Mouse (Mus musculus): ENCODE data around the gene Baat. TPM values are rescaled to one million over a fixed set of nuclear protein-coding genes. Genes with fewer than 3 reads are reported as not detected.
"Not testable (repeated sequence)": the region's sequence is repeated elsewhere in the genome, so short reads cannot be mapped to it uniquely, and the experiment has no call there.

Gene Baat
- under 1 TPM; 0.18 to 0.27 TPM for total RNA-seq (2021)
- long read RNA-seq = 0 reads

- DNase-seq (ENCODE audit: low spot score in 2 of 2) = no peak
Measured at GRCm38 (mm10) chr4:49506386-49506785, at the start of gene Baat. TSS of gene Baat (minus strand) at chr4:49506557.

- DNase-seq (ENCODE audit: low spot score in 2 of 2) = no peak
Measured at GRCm38 (mm10) chr4:49553380-49553779, 47.0 kb upstream of the Baat start.

GRCm38 (mm10) chr4:49549383-49549782, 43.0 kb upstream of the Baat start, which contains the start of gene Aldob:
TSS of gene Aldob (minus strand) at chr4:49549546.
- no peak for DNase-seq (ENCODE audit: low spot score in 2 of 2)

- DNase-seq (ENCODE audit: low spot score in 2 of 2) = no peak
Measured at GRCm38 (mm10) chr4:49547544-49548219, 41.3 kb upstream of the Baat start.

- DNase-seq (ENCODE audit: low spot score in 2 of 2) = no peak
Measured at GRCm38 (mm10) chr4:49546873-49547543, 40.7 kb upstream of the Baat start.

- no peak for DNase-seq (ENCODE audit: low spot score in 2 of 2)
Measured at GRCm38 (mm10) chr4:49546026-49546425, 39.7 kb upstream of the Baat start.

GRCm38 (mm10) chr4:49540966-49541365, 34.6 kb upstream of the Baat start:
- no peak for DNase-seq (ENCODE audit: low spot score in 2 of 2)

GRCm38 (mm10) chr4:49539665-49540064, 33.3 kb upstream of the Baat start:
- no peak for DNase-seq (ENCODE audit: low spot score in 2 of 2)

- no peak for DNase-seq (ENCODE audit: low spot score in 2 of 2)
Measured at GRCm38 (mm10) chr4:49536671-49537070, 30.3 kb upstream of the Baat start.

GRCm38 (mm10) chr4:49535675-49536294, 29.4 kb upstream of the Baat start:
- DNase-seq (ENCODE audit: low spot score in 2 of 2) = no peak

GRCm38 (mm10) chr4:49535036-49535435, 28.7 kb upstream of the Baat start:
- no peak for DNase-seq (ENCODE audit: low spot score in 2 of 2)

GRCm38 (mm10) chr4:49522576-49522975, 16.2 kb upstream of the Baat start:
- DNase-seq (ENCODE audit: low spot score in 2 of 2) = peak; percentile 59 to 64

- no peak for DNase-seq (ENCODE audit: low spot score in 2 of 2)
Measured at GRCm38 (mm10) chr4:49521346-49521745, 15.0 kb upstream of the Baat start.

- peak; percentile 92 to 93 for DNase-seq (ENCODE audit: low spot score in 2 of 2)
Measured at GRCm38 (mm10) chr4:49520572-49521340, 14.4 kb upstream of the Baat start, which contains the start of the genes Mrpl50 and Zfp189. TSS of gene Mrpl50 (minus strand) at chr4:49521093. TSS of gene Zfp189 (plus strand) at chr4:49521176.

GRCm38 (mm10) chr4:49519476-49519875, 13.1 kb upstream of the Baat start:
- DNase-seq (ENCODE audit: low spot score in 2 of 2) = no peak

- no peak for DNase-seq (ENCODE audit: low spot score in 2 of 2)
Measured at GRCm38 (mm10) chr4:49514441-49514840, 8.1 kb upstream of the Baat start.

GRCm38 (mm10) chr4:49512636-49513035, 6.3 kb upstream of the Baat start:
- no peak for DNase-seq (ENCODE audit: low spot score in 2 of 2)

- not testable (repeated sequence) for DNase-seq (ENCODE audit: low spot score in 2 of 2)
Measured at GRCm38 (mm10) chr4:49510236-49510835, 4.0 kb upstream of the Baat start.

GRCm38 (mm10) chr4:49509183-49509582, 2.8 kb upstream of the Baat start:
- DNase-seq (ENCODE audit: low spot score in 2 of 2) = no peak

- DNase-seq (ENCODE audit: low spot score in 2 of 2) = no peak
Measured at GRCm38 (mm10) chr4:49503563-49503962, 2.8 kb downstream of the Baat start.

All from layer of hippocampus, postnatal 10 days (tissue).